Mouse (Mus musculus) ES-Bruce4 (cell line): ENCODE results near the gene Gtf2a1. TPM values are rescaled to one million over a fixed set of nuclear protein-coding genes. Genes with fewer than 3 reads are reported as not detected.

Experiments used
- H3K27ac ChIP-seq: 2 replicates; pipeline ENCODE4 v1.5.1; 2012; ENCODE audit warnings: low read length, inconsistent platforms; ENCODE audit not compliant: insufficient read depth
- H3K27me3 ChIP-seq: 2 replicates; pipeline ENCODE4 v1.6.1; 2012; ENCODE audit warnings: mild to moderate bottlenecking, low read length, inconsistent platforms; ENCODE audit not compliant: control insufficient read depth, poor library complexity, insufficient read depth, severe bottlenecking
- H3K36me3 ChIP-seq: 2 replicates; pipeline ENCODE4 v1.6.1; 2012; ENCODE audit warnings: inconsistent platforms, mild to moderate bottlenecking, low read length, moderate library complexity; ENCODE audit not compliant: control insufficient read depth, poor library complexity, insufficient read depth, severe bottlenecking
- H3K4me1 ChIP-seq: one replicate; pipeline ENCODE4 v1.8.1; 2011; ENCODE audit warnings: low read length; ENCODE audit not compliant: control insufficient read depth, insufficient read depth
- H3K4me3 ChIP-seq: 2 replicates; pipeline ENCODE4 v1.5.1; 2011; ENCODE audit warnings: low read depth, mild to moderate bottlenecking, low read length
- H3K9ac ChIP-seq: 2 replicates; pipeline ENCODE4 v1.6.1; 2012; ENCODE audit warnings: low read depth, mild to moderate bottlenecking, inconsistent platforms; ENCODE audit not compliant: poor library complexity, severe bottlenecking
- H3K9me3 ChIP-seq: replicated peaks from 2 replicates; pipeline ENCODE4 v1.6.1; 2012; ENCODE audit warnings: mild to moderate bottlenecking, low read length, inconsistent platforms; ENCODE audit not compliant: control insufficient read depth, poor library complexity, insufficient read depth, severe bottlenecking
- CTCF ChIP-seq: IDR thresholded peaks from one replicate; pipeline ENCODE4 v1.8.1; 2011; ENCODE audit warnings: low read depth, low read length
- EP300 ChIP-seq: IDR thresholded peaks from 2 replicates; pipeline ENCODE4 v1.6.1; 2011; ENCODE audit warnings: low read depth, low read length; ENCODE audit not compliant: insufficient read depth
- POLR2A ChIP-seq: IDR thresholded peaks from one replicate; pipeline ENCODE4 v1.8.1; 2011; ENCODE audit warnings: low read length; ENCODE audit not compliant: insufficient read depth
- polyA plus RNA-seq: library from polyadenylated mRNA; stranded (reverse); fragments of >200 nt; gene quantifications from 2 replicates; pipeline ENCODE4 v1.2.4, GENCODE M21; 2011; ENCODE audit warnings: low read depth; ENCODE audit not compliant: missing spikeins, insufficient read depth, insufficient read length

Gtf2a1 gene
- polyA plus RNA-seq, 1 experiment = 77.4 TPM

GRCm38 (mm10) chr12:91585206-91585605 lies 5.1 kb downstream of the Gtf2a1 start:
- H3K36me3 ChIP-seq = peaks cover 27% of the 10 kb centered on the region

GRCm38 (mm10) chr12:91583409-91583808 lies 6.9 kb downstream of the Gtf2a1 start:
- H3K36me3 ChIP-seq = peaks cover 36% of the 10 kb centered on the region
- H3K27ac ChIP-seq = no peak overlapping the region
- no peak for TF ChIP-seq EP300
- no peak for TF ChIP-seq POLR2A
- TF ChIP-seq CTCF = no peak
- no peaks in the 10 kb centered on the region for H3K27me3 ChIP-seq
- no peak overlapping the region for H3K9ac ChIP-seq
- no peaks in the 10 kb centered on the region for H3K9me3 ChIP-seq
- H3K4me3 ChIP-seq = no peak overlapping the region
- H3K4me1 ChIP-seq = no peaks in the 10 kb centered on the region

More at GRCm38 (mm10) chr12:91585206-91585605, 5.1 kb downstream of the Gtf2a1 start:
- no peak overlapping the region for H3K4me3 ChIP-seq
- H3K9ac ChIP-seq = no peak overlapping the region
- no peaks in the 10 kb centered on the region for H3K27me3 ChIP-seq
- H3K4me1 ChIP-seq = no peaks in the 10 kb centered on the region
- no peak for TF ChIP-seq EP300
- TF ChIP-seq CTCF = no peak
- no peak for TF ChIP-seq POLR2A
- no peaks in the 10 kb centered on the region for H3K9me3 ChIP-seq
- H3K27ac ChIP-seq = no peak overlapping the region

GRCm38 (mm10) chr12:91582362-91583002 lies 7.8 kb downstream of the Gtf2a1 start:
- TF ChIP-seq EP300 (no peak), CTCF (no peak), POLR2A (no peak)
- Histone ChIP-seq H3K27me3 (no peaks in the 10 kb centered on the region), H3K4me1 (no peaks in the 10 kb centered on the region), H3K36me3 (peaks cover 40% of the 10 kb centered on the region), H3K9me3 (no peaks in the 10 kb centered on the region), H3K27ac (no peak overlapping the region), H3K9ac (no peak overlapping the region), H3K4me3 (no peak overlapping the region)

- H3K27ac ChIP-seq = no peak overlapping the region
- no peaks in the 10 kb centered on the region for H3K9me3 ChIP-seq
- no peak overlapping the region for H3K4me3 ChIP-seq
- TF ChIP-seq POLR2A (no peak), EP300 (no peak), CTCF (no peak)
- peaks cover 45% of the 10 kb centered on the region for H3K36me3 ChIP-seq
- no peaks in the 10 kb centered on the region for H3K4me1 ChIP-seq
- no peaks in the 10 kb centered on the region for H3K27me3 ChIP-seq
- H3K9ac ChIP-seq = no peak overlapping the region
Measured at GRCm38 (mm10) chr12:91581204-91582070, 8.8 kb downstream of the Gtf2a1 start.

- Histone ChIP-seq H3K36me3 (peaks cover 42% of the 10 kb centered on the region), H3K9ac (no peak overlapping the region), H3K27me3 (no peaks in the 10 kb centered on the region), H3K27ac (no peak overlapping the region), H3K4me1 (no peaks in the 10 kb centered on the region), H3K9me3 (no peaks in the 10 kb centered on the region), H3K4me3 (no peak overlapping the region)
- TF ChIP-seq CTCF (no peak), EP300 (no peak), POLR2A (no peak)
Measured at GRCm38 (mm10) chr12:91579665-91580064, 10.6 kb downstream of the Gtf2a1 start.

GRCm38 (mm10) chr12:91571708-91572107 lies 18.6 kb downstream of the Gtf2a1 start:
- no peak for TF ChIP-seq CTCF
- no peak for TF ChIP-seq EP300
- TF ChIP-seq POLR2A = no peak
- H3K27me3 ChIP-seq = no peaks in the 10 kb centered on the region
- no peaks in the 10 kb centered on the region for H3K4me1 ChIP-seq
- H3K4me3 ChIP-seq = no peak overlapping the region
- no peaks in the 10 kb centered on the region for H3K9me3 ChIP-seq
- H3K36me3 ChIP-seq = peaks cover 53% of the 10 kb centered on the region
- H3K9ac ChIP-seq = no peak overlapping the region
- H3K27ac ChIP-seq = no peak overlapping the region
